Mouse (Mus musculus) thymus, postnatal 36 days (tissue): Measurements from ENCODE around the gene Impg1.

ENCODE experiments used
- DNase-seq, 2 experiments: peaks; one replicate each; pipeline ENCODE4 v3.0.0; 2022; ENCODE audit warnings: mixed read lengths in 2 of 2

The Impg1 gene

GRCm38 (mm10) chr9:80465381-80465780 is at the start of gene Impg1:
Gene Impg1 (minus strand): TSS chr9:80465481.
- DNase-seq, result no peak

GRCm38 (mm10) chr9:80509464-80510153 is 44.3 kb upstream of the Impg1 start:
- DNase-seq, result no peak

- no peak for DNase-seq
These were observed 39.3 kb upstream of the Impg1 start for GRCm38 (mm10) chr9:80504496-80505012.

GRCm38 (mm10) chr9:80491591-80491990 is 26.3 kb upstream of the Impg1 start:
- DNase-seq, result no peak

DNA sequence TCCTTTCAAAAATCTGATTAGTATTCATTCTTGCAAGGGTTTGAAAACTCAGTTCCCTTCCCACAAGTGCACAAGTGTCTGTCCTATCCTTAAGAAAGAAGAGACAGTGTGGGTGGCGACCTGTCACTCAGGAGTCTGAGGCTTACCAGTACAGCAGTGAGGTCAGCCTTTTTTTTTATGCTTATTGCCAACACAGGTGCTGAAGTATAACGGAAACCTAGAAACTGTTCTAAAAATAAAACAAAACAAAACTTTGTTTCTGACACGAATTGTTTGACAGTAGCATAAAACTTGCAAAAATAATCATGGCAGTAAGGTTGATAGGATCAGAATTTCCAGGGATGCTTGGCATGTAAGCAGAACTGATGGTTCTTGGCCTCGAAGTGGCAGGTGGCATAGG is 4.9 kb downstream of the Impg1 start:
- DNase-seq, result peak in 1 of 2 experiments; percentile 15

DNA sequence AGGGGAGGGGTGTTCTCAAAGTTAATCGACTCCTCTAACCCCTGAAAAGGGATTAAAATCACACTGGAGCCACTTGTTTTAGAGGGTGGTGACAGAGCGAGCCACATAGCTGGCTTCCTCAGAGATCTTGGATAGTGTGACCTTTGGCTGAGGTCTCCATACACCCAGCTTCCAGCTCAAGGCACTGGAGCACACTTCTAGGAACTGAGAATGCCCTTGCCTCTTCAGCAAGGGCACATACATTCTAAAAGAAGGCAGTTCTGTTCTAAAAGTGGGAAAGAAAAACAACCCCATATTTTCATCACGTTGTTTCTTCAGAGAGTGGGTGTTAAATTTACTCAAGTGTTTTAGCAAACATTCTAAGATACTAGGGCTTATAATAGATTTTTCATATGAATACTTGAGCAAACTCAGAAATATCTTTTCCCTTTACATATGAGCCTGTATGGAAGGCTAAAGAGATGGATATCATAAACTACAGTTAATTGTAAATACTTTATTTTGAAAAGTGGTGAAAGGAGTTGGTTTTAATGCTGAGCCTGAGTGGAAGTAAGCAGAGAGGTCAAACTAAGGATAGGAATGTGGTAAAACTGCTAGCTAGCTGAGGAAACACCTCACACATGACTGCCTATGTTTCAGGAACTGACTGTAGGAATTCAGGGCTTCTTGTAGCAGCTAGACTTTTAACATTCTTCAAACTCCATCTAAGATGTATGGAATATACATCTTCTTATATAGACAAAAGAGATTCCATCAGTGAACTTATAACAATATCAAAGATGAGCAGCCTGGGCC is 14.6 kb downstream of the Impg1 start:
- DNase-seq, result no peak

GRCm38 (mm10) chr9:80441096-80441710 is 24.1 kb downstream of the Impg1 start:
- DNase-seq, result peak; percentile 9 to 17

GRCm38 (mm10) chr9:80391404-80391803 is 73.9 kb downstream of the Impg1 start:
- DNase-seq, result no peak

DNA sequence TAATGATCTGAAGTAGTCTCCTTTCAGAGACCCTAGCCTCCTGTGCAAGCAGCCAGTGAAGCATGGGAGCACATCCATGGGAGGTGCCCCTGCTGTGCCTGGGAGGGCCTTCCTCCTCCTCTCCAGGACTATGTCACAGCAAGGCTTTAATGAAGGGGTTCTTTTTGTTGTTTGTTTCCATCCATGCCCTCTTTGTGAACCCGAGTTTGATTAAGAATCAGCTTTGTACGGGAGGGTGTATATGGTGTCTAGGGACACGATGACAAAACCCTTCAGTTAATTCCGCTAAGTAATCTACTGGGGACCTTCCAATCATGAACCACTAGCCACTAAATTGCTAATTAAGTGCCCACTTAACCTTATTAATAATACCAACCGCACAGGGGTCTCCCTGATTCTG is 74.3 kb downstream of the Impg1 start:
- no peak for DNase-seq

DNA sequence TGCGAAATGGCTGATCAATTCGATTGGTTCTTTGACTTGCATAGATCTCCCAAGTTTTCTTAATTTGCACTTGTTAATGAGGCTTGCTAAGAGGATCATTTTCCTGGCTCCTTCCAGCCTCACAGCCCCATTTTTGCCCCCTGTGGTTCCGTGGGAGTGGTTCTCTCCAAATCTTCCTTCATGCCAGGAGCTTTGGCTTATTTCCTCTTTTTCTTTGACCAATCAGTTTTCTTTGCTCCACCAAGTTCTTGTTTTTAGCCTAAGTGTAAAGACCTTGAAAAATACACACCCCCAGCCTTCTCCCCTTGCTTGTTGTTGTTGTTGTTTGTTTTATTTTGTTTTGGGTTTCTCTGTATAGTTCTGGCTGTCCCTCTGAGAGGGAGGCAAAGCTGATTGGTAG is 77.4 kb downstream of the Impg1 start:
- DNase-seq, result no peak

DNA sequence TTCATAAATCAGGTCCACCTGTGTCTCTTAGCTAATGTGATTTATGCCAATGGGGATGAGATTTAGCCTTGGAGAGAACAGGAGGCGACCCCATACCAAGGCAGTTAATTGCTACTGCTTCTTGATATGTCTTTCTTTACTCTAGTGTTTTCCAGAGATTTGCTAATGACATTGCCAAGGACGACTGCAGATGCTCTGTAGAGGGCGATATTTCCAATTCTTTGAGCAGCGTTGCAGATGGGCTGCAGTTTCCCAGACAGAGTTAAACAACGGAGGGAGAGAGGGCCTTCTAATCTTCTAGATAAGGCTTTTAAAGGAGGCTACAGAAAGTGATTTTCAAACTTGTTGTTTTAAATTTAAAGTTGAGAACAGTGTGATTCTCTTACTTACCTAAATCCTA is 78.8 kb downstream of the Impg1 start:
- DNase-seq, result no peak

- DNase-seq, result peak; percentile 33 to 39
These were observed 79.3 kb downstream of the Impg1 start for GRCm38 (mm10) chr9:80386000-80386399.

- DNase-seq, result no peak
These were observed 82.6 kb downstream of the Impg1 start for GRCm38 (mm10) chr9:80382711-80383110.

DNA sequence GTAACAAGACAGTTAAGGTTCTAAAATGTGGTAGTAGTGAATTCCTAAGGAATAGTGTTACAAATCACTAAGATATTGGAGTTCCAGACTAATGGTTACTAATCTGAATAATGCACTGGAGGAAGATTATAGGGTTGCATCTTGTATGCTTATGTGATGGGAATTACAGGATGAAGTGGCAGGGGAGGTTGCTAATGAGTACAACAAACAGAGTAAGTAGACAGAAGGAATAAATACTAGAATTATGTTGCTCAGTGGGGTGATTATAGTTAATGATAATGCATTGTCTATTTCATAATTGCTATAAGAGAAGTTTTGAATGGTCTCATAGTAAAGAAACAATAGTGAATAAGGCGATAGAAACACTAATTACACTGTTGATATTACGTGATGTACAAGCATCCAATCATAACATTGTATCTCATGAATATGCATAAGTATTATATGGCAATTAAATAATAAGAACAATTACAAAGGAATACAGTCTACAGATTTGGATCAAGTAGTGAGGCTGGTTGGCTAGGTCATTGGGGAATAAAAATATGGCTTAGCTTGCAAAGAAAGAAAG is 85.1 kb downstream of the Impg1 start:
- no peak for DNase-seq

DNA sequence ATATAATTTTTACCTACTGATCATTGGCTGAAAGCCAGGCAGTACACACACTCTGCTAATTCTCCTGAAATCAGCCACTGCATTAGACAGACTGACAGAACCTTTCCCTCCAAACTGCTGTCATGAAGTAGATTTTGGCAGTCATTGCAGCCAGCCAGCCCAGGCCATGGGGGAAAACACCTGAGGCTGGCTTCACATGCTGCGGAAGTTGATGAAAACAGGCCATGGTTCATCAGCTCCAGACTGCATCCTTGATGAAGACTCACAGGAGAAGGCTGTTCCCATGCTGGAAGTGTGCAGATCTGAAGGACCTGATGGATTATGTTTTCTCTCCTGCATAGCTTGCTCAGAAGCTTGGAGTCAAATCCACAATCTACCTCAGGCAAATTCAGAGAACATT is 91.2 kb downstream of the Impg1 start:
- no peak for DNase-seq

DNA sequence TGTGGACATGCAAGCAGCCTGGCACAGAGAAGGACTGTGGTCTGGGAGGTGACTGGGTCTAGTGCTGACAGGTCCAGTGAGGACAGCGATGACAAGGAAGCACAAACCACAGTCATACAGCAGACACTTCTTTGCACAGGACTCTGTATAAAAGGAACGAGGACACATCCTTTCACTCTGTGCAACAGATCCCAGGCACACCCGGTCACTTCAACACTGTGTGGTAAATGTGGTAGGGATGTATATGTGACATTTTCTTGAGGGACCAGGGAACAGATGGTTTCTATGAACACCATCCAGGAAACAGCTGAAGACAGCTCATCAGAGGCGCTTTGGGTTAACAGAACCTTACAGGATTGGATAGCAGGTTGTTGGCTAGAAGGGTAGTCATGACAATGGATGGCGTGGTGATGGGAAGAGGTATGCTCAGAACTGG is 92.0 kb downstream of the Impg1 start:
- DNase-seq, result no peak

- DNase-seq, result no peak
These were observed 96.6 kb downstream of the Impg1 start for GRCm38 (mm10) chr9:80368636-80369035.

DNA sequence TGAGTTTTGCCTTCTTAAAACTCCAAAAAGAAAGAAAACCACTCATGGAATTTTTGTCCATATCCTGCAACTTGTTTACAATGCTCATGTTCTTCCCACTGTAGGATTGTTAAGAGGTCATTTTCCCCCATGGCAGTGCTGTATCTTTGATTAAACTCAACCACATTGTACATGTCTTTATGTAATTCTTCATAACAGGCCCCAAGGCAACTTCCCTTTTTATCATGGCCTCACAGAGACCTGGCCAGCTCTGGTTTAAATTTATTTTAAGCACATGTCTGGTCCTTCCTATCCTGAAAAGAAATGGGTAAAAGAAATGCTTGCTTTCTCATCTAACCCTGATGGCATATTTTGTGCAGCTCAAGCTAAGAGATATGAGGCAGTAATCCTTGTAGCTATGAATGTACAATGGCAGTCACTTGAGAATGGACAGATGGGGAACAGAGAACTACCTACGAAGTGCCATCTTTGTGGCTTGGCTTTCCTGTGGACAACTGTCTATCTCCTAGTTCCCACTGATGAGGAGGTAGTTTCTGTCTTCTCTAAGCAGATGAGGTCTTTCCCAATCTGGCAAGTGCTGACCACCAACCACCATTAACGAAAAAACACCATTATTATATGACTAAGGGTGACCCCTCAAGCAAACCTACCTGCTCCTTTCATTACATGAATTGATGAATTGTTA is 97.6 kb downstream of the Impg1 start:
- no peak for DNase-seq

GRCm38 (mm10) chr9:80360063-80360462 is 105.2 kb downstream of the Impg1 start:
- no peak for DNase-seq

GRCm38 (mm10) chr9:80351678-80352331 is 113.5 kb downstream of the Impg1 start:
- no peak for DNase-seq

GRCm38 (mm10) chr9:80351295-80351677 is 114.0 kb downstream of the Impg1 start:
- DNase-seq, result no peak

DNA sequence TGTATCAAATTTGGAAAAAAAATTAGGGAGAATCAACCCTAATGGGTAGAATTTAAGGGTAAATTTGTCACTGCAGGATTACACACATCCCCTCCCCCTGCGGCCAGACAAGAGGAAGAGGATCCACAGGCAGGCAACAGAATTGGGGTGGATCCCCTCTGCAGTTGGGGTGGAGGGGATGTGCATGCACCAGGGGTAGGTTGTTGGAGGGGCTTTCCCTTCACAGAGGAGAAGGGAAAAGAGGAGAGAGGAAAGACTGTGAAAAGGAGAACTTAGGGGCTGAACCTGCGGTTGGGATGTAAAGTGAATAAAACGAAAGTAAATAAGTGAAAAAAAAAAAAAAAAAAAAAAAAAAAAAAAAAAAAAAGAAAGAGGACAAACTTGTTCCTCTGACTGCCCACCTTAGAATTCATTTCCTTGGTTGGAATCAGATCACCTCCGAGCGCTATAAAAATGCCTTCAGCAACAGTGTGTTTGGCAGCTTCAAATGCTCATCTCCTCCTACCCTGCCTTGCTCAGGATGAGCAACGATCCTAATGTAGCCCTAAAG is 120.8 kb downstream of the Impg1 start:
- DNase-seq, result no peak
